In genomic region chr12:102043840-102044239, GRCm38 (mm10) we compare ENCODE assay signal across 20 mouse cellular contexts.
DNase-seq lines count a peak whose midpoint lies in the region; ATAC-seq and TF ChIP-seq lines count a peak whose summit lies in the region.
"Had no signal": no experiment of that assay in that cellular context is flagged by ENCODE, and none has a peak within 500 bp of the region (broad histone marks: within the 10 kb centered on the region; RNA-seq: fewer than 3 reads in every experiment).

No protein-coding gene starts in this region.

- DNase-seq in heart, postnatal 36 days: no peak
- peak; percentile 29 to 30 for DNase-seq in lung, adult 18-20 months
- DNase-seq in lung, adult 2 months: no peak
- DNase-seq in yolk sac, embryonic 10.5 days (ENCODE audit: low spot score): no peak
- DNase-seq in thymus, postnatal 0 days (ENCODE audit: low spot score): no peak
- DNase-seq: cerebellum, adult 18-20 months; cerebellum, postnatal 36 days; gastrocnemius, postnatal 25 days; kidney, postnatal 4 days; thymus, postnatal 4 days had no signal

- no peak overlapping the region for H3K4me2 ChIP-seq in heart, embryonic 12.5 days
- H3K4me2 ChIP-seq in lung, embryonic 16.5 days (ENCODE audit: low read depth, low read length): no peak overlapping the region
- H3K4me2 ChIP-seq: embryonic facial prominence, embryonic 15.5 days; kidney, embryonic 15.5 days; limb, embryonic 12.5 days; midbrain, embryonic 15.5 days had no signal

- H3K9ac ChIP-seq in heart, embryonic 12.5 days: no peak overlapping the region
- no peak overlapping the region for H3K9ac ChIP-seq in lung, embryonic 16.5 days (ENCODE audit: low read length)
- H3K9ac ChIP-seq: embryonic facial prominence, embryonic 15.5 days; kidney, embryonic 15.5 days; limb, embryonic 12.5 days; midbrain, embryonic 15.5 days had no signal

- H3K27ac ChIP-seq in heart, embryonic 12.5 days (ENCODE audit: poor library complexity, severe bottlenecking): peak overlapping the region; percentile 24; the same call in 1 of the 2 replicates
- H3K27ac ChIP-seq in lung, embryonic 16.5 days (ENCODE audit: low read length): no peak overlapping the region
- H3K27ac ChIP-seq: embryonic facial prominence, embryonic 15.5 days; hindbrain, postnatal 0 days; kidney, embryonic 15.5 days; limb, embryonic 12.5 days had no signal

- H3K4me1 ChIP-seq in heart, embryonic 12.5 days (replicated peaks): peaks cover 58% of the 10 kb centered on the region
- no peaks in the 10 kb centered on the region; the same call in none of the 2 replicates for H3K4me1 ChIP-seq in lung, adult 2 months (ENCODE audit: control insufficient read depth, insufficient read depth, low read length)
- H3K4me1 ChIP-seq in lung, embryonic 16.5 days (replicated peaks; ENCODE audit: control insufficient read depth, insufficient read depth, low read length): peaks cover 2% of the 10 kb centered on the region; the same call in 1 of the 2 replicates
- H3K4me1 ChIP-seq: kidney, embryonic 15.5 days; limb, embryonic 12.5 days had no signal

- TF ChIP-seq POLR2A in lung, adult 2 months (IDR thresholded peaks at IDR 0.05; ENCODE audit: borderline replicate concordance, extremely low read depth, low read depth, low read length): no peak

- intact Hi-C loops in heart, postnatal 36 days (cut with DNase I): no loop called here

- H3K9me3 ChIP-seq in heart, embryonic 12.5 days (replicated peaks): no peaks in the 10 kb centered on the region
- no peaks in the 10 kb centered on the region for H3K9me3 ChIP-seq in lung, embryonic 16.5 days (ENCODE audit: control insufficient read depth, low read length)
- H3K9me3 ChIP-seq: embryonic facial prominence, embryonic 15.5 days; kidney, embryonic 15.5 days; limb, embryonic 12.5 days; midbrain, embryonic 15.5 days had no signal

- H3K36me3 ChIP-seq in heart, embryonic 12.5 days: no peaks in the 10 kb centered on the region
- no peaks in the 10 kb centered on the region for H3K36me3 ChIP-seq in lung, embryonic 16.5 days (ENCODE audit: control insufficient read depth, insufficient read depth, low read length)
- H3K36me3 ChIP-seq: embryonic facial prominence, embryonic 15.5 days; kidney, embryonic 15.5 days; limb, embryonic 12.5 days; midbrain, embryonic 15.5 days had no signal

- no peak overlapping the region for H3K4me3 ChIP-seq in heart, embryonic 12.5 days
- no peak overlapping the region for H3K4me3 ChIP-seq in lung, adult 2 months (replicated peaks; ENCODE audit: extremely low read depth, low read depth, low read length)
- no peak overlapping the region for H3K4me3 ChIP-seq in lung, embryonic 16.5 days (ENCODE audit: low read length)
- H3K4me3 ChIP-seq: embryonic facial prominence, embryonic 15.5 days; kidney, embryonic 15.5 days; limb, embryonic 12.5 days; midbrain, embryonic 15.5 days; myocyte had no signal

- TF ChIP-seq CTCF in lung, adult 2 months (IDR thresholded peaks at IDR 0.05; ENCODE audit: insufficient read depth, low read length): no peak

- ATAC-seq in heart, embryonic 12.5 days (ENCODE audit: insufficient number of reproducible peaks, low FRiP score): peak; percentile 59; the same call in 1 of the 2 replicates
- peak; percentile 79 for ATAC-seq in lung, embryonic 16.5 days (ENCODE audit: low read depth)
- ATAC-seq: forebrain, embryonic 16.5 days; hindbrain, postnatal 0 days; intestine, postnatal 0 days; midbrain, embryonic 15.5 days had no signal

- no peaks in the 10 kb centered on the region for H3K27me3 ChIP-seq in heart, embryonic 12.5 days (replicated peaks)
- H3K27me3 ChIP-seq in lung, embryonic 16.5 days (ENCODE audit: control insufficient read depth, insufficient read depth, low read depth, low read length): no peaks in the 10 kb centered on the region
- H3K27me3 ChIP-seq: embryonic facial prominence, embryonic 15.5 days; kidney, embryonic 15.5 days; limb, embryonic 12.5 days; midbrain, embryonic 15.5 days had no signal

- 27% methylated on average over 5 of the region's 5 CpGs for WGBS in heart, embryonic 12.5 days
- 55% methylated on average over 5 of the region's 5 CpGs for WGBS in lung, adult 2 months
- WGBS in lung, embryonic 16.5 days: 48% methylated on average over 5 of the region's 5 CpGs

Comparison
In these comparisons a context has a peak if more than half of its experiments do, and no peak if none do; other contexts are left out.
1. DNase-seq: peak in lung, adult 18-20 months (2 of 2); none in heart, postnatal 36 days (0 of 2), lung, adult 2 months (single experiment), yolk sac, embryonic 10.5 days (single experiment) and thymus, postnatal 0 days (single experiment).